Mouse (Mus musculus) frontal cortex, postnatal 14 days (tissue): Measurements from ENCODE around the gene Mdm2.
"Not testable (repeated sequence)": the region's sequence is repeated elsewhere in the genome, so short reads cannot be mapped to it uniquely, and the experiment has no call there.

Experiments
- DNase-seq, 2 experiments: peaks; one replicate each; pipeline ENCODE4 v3.0.0; 2022; ENCODE audit warnings: low spot score in 2 of 2

Gene Mdm2

DNA sequence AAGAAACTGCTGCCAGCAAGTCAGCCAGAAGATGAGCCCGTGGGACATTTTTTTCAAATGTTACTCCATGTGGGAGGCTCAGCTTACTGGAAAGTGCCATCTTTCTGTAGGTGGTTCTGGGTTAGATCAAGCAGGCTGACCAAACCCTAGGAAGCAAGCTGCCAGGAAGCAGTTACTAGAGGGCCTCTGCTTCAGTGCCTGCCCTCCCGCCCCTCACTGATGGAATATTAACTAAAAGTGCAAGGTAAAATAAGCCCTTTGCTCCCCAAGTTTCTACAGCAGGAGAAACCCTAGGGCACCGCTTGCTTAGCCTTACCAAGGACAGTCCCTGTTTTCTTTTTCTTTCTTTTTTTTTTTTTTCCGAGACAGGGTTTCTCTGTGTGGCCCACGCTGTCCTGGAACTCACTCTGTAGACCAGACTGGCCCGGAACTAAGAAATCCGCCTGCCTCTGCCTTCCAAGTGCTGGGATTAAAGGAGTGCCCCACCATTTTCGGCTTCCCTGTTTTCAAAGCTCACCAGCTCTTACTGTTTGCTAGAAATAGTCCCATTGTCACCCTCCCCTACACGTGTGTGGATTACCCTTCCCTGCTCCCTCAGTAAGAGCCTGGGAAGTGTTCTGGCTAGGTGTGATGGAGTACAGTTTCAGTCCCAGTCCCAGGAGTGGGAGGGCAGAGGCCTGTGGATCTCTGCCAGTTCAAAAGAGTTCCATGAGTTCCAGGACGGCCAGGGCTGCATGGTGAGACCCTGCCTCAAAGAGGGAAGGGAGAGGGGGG lies 37.9 kb upstream of the Mdm2 start:
- no peak for DNase-seq

GRCm38 (mm10) chr10:117747711-117748110 lies 37.2 kb upstream of the Mdm2 start:
- DNase-seq, result no peak

DNA sequence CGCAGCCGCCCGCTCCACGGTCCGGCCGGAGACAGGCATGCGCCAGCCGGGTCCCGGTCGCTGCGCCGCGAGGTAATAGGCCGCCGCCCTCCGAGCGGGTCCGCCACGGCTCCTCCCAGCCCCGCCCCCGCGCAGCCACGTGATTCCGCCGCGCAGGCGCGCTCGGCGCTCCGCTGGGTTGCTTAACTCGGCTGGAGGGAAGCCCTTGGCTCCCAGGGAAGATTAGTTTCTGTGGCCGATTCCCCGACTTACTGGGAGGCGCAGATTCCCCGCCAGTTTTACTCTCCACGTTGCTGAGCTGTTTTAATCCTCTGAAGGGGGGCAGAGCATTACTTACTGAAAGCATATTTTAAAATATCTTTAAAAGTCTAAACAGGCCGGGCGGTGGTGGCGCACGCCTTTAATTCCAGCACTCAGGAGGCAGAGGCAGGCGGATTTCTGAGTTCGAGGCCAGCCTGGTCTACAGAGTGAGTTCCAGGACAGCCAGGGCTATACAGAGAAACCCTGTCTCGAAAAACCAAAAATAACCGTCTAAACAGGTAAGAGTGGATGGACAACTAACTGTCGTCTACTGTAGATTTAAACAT lies 35.8 kb upstream of the Mdm2 start, which contains the start of gene Slc35e3:
Slc35e3 (minus strand) TSS at position 69 of the 587 bp plus-strand sequence.
- peak; percentile 86 to 91 for DNase-seq

DNA sequence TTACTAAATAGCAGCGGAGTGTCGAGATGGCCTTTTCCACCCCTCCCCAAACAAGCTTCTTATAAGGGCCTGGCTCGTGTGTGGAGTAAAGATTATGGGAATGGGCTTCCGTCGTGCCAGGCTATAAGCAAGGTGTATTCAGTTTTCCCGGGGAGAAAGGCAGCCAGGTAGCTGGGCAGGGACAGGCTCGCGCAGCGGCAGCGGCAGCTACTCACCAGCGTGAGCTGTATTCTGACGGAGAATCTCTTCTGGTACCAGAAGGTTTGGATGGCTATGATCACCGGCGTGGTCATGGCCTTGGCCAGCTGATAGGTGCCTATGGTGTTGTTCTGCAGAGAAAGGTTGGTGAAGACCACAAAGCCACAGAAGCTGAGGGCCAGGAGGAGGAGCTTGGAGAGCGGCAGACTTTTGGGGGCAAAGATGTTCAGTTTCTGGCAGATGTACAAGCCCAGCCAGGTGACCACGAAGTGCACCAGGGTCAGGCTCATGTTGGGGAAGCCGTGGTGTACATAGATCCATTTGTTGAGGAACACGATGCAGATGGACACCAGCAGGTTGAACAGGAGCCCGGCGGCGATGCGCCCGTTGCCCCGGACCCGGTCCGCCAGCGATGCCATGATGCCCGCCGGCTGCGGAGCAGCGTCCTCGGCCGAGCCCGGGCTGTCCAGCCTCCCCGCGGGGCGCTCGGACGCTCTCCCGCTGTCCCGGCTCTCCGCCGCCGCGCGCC lies 35.2 kb upstream of the Mdm2 start:
- peak in 1 of 2 experiments; percentile 18 for DNase-seq

- no peak for DNase-seq
Measured at GRCm38 (mm10) chr10:117743917-117744316, 33.4 kb upstream of the Mdm2 start.

DNA sequence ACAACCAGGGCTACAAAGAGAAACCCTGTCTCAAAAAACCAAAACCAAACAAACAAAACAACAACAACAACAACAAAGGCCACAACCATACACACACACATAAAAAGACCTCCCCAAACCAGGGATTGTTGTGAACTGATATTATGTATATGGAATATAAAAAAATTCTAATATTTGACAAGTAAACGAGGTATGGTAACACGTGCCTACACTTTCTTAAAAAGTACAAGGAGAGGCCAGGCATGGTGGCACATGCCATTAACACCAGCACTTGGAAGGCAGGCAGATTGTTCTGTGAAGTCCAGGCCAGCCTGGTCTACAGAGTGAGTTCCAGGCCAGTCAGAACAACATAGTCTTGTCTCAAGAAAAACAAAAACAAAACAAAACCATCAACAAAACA lies 32.6 kb upstream of the Mdm2 start:
- DNase-seq, result no peak

DNA sequence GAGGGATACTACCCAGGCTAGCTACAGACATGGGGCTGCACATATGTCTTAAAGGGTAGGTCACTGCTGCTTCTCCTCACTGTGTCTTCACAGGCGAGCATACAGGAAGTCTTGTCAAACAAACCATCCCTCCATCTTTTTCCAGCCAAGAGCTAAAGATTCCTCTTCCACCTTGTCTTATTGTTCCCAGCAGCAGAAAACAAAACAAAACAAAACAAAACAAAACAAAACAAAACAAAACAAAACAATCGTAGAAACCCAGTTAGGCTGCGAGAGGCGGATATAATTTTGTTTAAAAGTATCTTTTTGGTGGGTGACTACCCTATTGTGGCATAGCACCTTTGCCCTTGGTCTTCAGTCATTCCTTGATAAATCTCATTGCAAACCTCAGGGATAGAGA lies 32.1 kb upstream of the Mdm2 start:
- no peak for DNase-seq

DNA sequence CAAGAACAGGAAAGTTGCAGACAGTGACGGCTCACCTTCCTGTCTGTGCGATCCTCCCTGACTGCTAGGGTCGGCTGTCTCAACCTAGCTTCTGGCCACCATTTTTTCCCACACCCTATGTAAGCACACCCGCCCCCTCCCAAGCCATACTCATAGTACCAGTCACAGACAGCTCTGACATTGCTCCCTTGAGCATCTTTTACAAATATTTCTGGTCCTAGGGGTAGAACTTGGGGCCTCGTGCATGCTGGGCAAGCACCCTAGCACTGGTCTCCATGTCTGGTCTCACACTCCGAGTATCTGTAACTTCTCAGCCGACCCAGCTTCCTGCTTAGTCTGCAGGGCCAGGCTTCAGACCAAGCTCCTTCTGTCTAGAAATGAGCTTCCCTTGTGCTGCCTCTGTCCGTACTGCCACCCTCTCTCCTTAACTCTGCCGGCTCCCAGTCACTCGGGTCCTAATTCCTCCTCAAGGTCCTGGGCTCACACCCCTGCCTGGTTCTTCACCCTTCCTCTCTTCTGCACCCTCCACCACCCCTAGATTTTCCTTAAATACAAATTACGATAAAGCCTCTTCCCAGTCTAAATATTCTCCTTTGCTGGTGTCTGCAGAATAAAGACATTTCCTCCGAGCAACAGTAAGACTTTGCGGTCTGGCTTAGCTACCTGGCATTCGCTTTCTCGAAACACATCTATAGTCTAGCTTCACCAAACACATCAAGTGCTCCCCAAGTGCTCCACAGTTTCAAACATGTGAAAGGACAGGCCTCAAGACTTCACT lies 31.3 kb upstream of the Mdm2 start:
- DNase-seq, result no peak

DNA sequence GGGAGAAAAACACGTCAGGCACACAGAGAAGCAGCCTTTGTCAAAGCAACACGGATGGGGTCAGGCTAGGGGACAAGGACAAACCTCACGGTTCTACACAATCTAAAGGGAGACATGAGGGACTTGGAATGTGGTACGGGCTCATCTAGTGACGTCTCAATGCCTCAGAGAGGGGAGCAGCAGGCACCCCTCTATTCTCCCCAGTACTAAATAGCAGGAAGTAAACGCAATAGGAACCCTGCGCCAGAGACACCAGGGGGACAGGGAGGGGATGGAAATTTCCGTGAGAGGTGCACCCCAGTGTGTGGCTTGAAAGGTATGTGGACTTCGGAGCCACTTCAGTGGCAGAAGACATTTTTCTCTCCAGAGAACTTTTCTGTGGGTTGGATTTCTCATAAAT lies 30.4 kb upstream of the Mdm2 start:
- no peak for DNase-seq

DNA sequence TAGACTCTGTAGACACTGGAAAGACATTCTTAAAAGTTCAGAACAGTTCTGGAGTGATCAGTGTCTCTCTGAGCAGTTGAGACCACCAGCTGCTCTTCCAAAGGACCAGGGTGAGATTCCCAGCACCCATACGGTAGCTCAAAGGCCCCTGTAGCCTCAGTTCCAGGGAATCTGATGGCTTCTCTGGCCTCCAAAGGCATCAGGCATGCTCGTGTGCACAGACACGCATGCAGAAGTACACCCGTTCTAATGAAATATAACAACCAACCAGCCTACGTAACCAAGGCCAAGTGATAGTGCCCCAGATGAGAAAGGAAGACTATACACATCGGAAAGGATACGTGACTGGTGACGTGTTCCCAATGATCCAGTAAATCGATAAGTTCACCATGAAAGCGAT lies 29.6 kb upstream of the Mdm2 start:
- DNase-seq, result no peak

- no peak for DNase-seq
Measured at GRCm38 (mm10) chr10:117739648-117739948, 29.0 kb upstream of the Mdm2 start.

DNA sequence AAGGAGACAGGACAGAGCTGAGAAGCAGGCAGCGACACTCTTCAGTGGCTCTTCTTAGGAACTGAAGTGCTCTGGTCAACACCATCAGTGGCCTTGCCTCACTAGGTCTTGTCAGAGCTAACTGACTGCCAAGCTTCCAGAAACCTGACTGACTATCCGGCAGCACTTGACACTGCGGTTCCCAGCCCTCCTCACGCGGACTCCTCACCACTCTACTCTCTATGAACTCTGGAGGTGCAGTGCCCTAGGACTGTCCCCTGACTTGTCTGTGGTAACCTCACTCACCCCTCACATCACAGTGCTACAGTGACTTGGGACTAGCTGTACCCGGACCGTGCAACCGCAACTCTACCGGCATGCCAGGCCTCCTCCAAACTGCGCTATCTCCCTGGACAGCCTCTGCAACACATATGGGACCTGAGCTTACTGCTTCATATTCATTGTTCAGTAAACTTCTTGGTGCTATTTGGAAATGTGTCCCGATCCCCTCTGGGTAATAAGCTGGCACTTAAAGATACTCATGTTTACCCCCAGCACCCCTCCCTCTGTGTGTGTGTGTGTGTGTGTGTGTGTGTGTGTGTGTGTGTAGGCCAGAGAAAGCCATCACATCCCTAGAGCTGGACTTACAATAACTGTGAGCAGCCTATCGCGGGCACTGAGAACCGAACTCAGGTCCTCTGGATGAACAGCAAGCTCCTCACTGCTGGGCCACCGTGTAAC lies 28.5 kb upstream of the Mdm2 start:
- no peak for DNase-seq

GRCm38 (mm10) chr10:117738140-117738921 lies 27.8 kb upstream of the Mdm2 start:
- DNase-seq, result no peak

GRCm38 (mm10) chr10:117737498-117737897 lies 26.9 kb upstream of the Mdm2 start:
- DNase-seq, result not testable (repeated sequence)

DNA sequence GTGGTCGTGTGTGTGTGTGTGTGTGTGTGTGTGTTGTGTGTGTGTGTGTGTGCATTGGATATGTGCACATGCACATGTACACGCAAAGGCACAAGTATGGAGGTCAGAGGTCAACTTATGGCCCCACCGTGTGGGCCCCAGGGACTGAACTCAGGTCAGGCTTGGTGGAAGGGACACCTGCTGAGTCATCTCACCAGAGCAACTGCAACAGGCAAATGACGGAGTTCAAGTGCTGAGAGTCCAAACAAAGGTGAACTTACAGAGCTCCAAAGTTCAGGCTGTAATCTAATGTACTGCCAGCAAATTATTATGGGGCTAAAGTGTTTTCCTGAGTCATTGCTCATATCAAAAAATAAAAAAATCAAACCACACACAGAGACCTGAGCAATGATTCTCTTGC lies 26.5 kb upstream of the Mdm2 start:
- no peak for DNase-seq

DNA sequence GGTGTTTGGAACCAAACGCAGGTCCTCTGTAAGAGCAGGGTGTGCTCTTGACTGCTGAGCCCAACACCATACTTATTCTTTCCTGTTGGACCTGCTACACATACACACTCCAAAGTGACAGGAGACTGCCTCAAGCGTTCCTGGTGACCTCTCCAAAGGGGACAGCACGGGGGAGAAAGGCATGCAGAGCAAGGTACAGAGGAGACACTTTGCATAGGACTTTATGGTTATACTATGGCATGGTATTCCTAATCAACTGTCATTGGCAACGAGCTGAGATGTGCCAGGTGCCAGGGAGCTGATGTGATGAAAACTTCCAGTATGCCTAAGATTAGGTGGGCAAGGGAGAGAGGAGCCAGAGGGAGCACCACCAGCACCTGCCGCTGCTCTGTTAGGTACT lies 26.0 kb upstream of the Mdm2 start:
- no peak for DNase-seq

DNA sequence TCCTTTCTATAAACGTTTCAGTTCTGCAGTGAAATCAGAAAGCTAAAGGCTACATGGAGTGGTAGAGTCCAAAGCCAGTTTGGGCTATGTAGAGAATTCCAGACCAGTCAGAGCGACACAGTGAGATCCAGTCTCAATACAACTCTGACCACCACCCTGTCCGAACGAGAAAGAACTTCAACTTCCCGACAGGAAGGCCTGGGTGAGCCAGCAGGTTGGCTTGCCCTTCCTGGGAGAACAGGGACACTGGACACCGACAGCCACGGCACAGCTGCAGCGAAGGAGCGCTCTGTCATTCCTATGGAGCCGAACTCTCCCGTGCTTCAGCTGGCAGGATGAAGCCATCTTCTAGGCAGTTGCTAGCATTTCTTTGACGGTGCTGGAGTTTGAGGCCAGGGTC lies 24.8 kb upstream of the Mdm2 start:
- not testable (repeated sequence) for DNase-seq

DNA sequence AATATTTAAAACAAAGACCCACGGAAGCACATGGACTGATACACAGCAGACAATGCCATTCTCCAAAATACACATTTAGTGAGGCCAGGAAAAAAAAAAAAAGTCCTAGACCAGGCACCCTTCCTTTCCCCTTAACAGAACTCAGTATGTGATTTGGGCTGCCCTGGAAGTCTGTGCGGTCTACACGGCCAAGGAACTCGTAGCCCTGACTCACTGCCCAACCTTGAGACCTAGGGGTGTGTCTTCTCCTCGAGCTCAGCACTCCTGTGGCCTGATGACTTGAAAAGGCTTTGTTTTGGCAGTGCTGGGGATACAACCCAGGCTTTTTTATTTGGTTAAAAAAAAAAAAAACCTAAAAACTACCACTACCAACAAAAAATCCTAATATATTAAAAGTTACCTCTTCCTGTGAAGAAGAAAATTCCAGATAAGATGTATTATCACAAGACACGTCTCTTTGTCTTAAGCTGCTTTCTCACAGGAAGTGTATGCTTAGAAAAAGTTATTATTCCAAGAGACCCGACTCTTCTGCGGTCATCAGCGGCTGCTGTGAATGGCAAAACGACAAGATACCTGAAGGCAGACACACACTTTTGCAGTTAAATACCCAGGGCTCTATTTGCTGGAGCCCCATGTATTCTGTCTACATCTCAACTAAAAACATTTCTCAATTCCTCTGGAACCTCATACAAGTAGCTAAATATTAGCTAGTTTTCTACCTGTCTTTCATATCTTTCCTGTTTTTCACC lies 23.7 kb upstream of the Mdm2 start:
- DNase-seq, result not testable (repeated sequence)

DNA sequence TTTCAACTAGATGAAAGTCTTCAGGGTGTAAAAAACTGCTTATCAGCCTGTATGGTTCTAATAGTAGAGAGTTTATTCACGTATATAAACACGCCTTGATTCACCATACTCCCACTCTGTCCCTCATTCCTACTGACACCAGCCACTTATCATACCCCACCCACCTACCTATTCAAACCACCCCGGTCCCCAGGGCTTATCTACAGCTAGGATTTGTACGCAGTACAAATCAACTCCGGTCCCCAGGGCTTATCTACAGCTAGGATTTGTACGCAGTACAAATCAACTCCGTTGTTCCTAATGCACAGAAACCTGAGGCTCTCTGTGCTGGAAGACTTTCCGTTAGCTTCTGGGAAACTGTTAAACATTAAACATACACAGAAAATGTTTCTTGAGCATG lies 23.1 kb upstream of the Mdm2 start:
- not testable (repeated sequence) for DNase-seq

DNA sequence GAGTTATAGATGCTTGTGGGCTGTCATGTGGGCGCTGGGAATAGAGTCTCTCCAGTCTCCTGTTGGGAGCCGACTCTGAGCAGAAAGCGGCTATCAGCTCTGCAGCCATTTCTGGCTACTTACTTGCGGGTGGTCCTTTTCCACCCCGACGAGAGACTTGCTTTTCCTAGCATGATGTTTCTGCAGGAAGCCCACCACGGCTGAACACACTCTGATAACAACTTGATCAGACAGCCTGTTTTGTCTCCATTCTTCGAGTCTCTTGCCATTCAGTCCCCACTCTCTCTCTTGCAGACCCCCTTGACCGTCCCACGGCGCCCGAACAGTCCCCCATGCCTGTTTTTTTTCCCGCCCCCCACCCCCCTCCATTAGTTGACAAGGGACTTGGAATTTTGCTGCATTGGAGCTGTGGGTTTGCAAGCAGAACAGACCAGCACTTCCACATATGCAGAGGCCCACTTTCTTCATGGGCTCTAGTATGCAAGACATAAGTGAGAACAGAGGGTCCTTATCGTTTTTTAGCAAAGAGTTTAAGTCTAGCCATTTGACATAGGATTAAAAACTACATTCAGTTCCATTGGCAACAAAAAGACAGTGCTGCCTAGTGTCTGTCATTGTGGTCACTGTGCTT lies 22.5 kb upstream of the Mdm2 start:
- no peak for DNase-seq
